Mouse (Mus musculus) brown adipose tissue, adult 24 weeks (tissue): ENCODE results near the gene Mpo. TPM values are rescaled to one million over a fixed set of nuclear protein-coding genes. Genes with fewer than 3 reads are reported as not detected.

Source experiments
- H3K27ac ChIP-seq: fragments of 200-500 bp; replicated peaks from 2 replicates; pipeline ENCODE4 v1.5.1; 2012; ENCODE audit warnings: low read depth, mild to moderate bottlenecking, low read length
- H3K4me1 ChIP-seq: fragments of 200-500 bp; 2 replicates; pipeline ENCODE4 v1.6.1; 2012; ENCODE audit warnings: low read length, mixed read lengths; ENCODE audit not compliant: control insufficient read depth, insufficient read depth, insufficient read length
- H3K4me3 ChIP-seq: fragments of 200-500 bp; 2 replicates; pipeline ENCODE4 v1.5.1; 2012; ENCODE audit warnings: low read depth, mild to moderate bottlenecking, low read length, moderate library complexity; ENCODE audit not compliant: insufficient read depth
- polyA plus RNA-seq: library from polyadenylated mRNA; stranded (reverse); fragments of >200 nt; gene quantifications from 2 replicates; pipeline ENCODE4 v1.2.4, GENCODE M21; 2012; ENCODE audit not compliant: missing spikeins, insufficient read depth, insufficient read length

The Mpo gene
- polyA plus RNA-seq, 1 experiment = not detected

- Histone ChIP-seq H3K4me3 (no peak overlapping the region), H3K27ac (no peak overlapping the region), H3K4me1 (no peaks in the 10 kb centered on the region)
These were observed 18.0 kb downstream of the Mpo start for GRCm38 (mm10) chr11:87811396-87811795.

GRCm38 (mm10) chr11:87814831-87815230, 21.4 kb downstream of the Mpo start:
- no peak overlapping the region for H3K4me3 ChIP-seq
- no peak overlapping the region for H3K27ac ChIP-seq
- H3K4me1 ChIP-seq = no peaks in the 10 kb centered on the region

GRCm38 (mm10) chr11:87816707-87817442, 23.5 kb downstream of the Mpo start:
- H3K4me1 ChIP-seq = no peaks in the 10 kb centered on the region
- H3K4me3 ChIP-seq = peak overlapping the region; percentile 29; the same call in 1 of the 2 replicates
- H3K27ac ChIP-seq = no peak overlapping the region

- no peak overlapping the region for H3K4me3 ChIP-seq
- no peak overlapping the region for H3K27ac ChIP-seq
- no peaks in the 10 kb centered on the region for H3K4me1 ChIP-seq
These were observed 24.0 kb downstream of the Mpo start for GRCm38 (mm10) chr11:87817443-87817773.

- Histone ChIP-seq H3K4me3 (no peak overlapping the region), H3K27ac (no peak overlapping the region), H3K4me1 (no peaks in the 10 kb centered on the region)
These were observed 28.1 kb downstream of the Mpo start for GRCm38 (mm10) chr11:87821502-87821901.

- no peak within 1 kb of the TSS for H3K27ac ChIP-seq
- no peaks in the 10 kb centered on the region for H3K4me1 ChIP-seq
- no peak within 1 kb of the TSS for H3K4me3 ChIP-seq
These were observed 35.0 kb downstream of the Mpo start, which contains the start of gene Lpo for GRCm38 (mm10) chr11:87828239-87828900. Gene Lpo (minus strand): TSS chr11:87828289.

- Histone ChIP-seq H3K4me3 (no peak overlapping the region), H3K27ac (no peak overlapping the region), H3K4me1 (no peaks in the 10 kb centered on the region)
These were observed 47.3 kb downstream of the Mpo start for GRCm38 (mm10) chr11:87840676-87841075.

GRCm38 (mm10) chr11:87841436-87841835, 48.1 kb downstream of the Mpo start:
- no peak overlapping the region for H3K4me3 ChIP-seq
- H3K27ac ChIP-seq = no peak overlapping the region
- no peaks in the 10 kb centered on the region for H3K4me1 ChIP-seq

- Histone ChIP-seq H3K27ac (no peak overlapping the region), H3K4me1 (no peaks in the 10 kb centered on the region), H3K4me3 (no peak overlapping the region)
These were observed 53.7 kb downstream of the Mpo start for GRCm38 (mm10) chr11:87846968-87847600.

- Histone ChIP-seq H3K4me1 (peaks cover 3% of the 10 kb centered on the region; the same call in 1 of the 2 replicates), H3K4me3 (no peak overlapping the region), H3K27ac (no peak overlapping the region)
These were observed 54.5 kb downstream of the Mpo start for GRCm38 (mm10) chr11:87847884-87848283.

GRCm38 (mm10) chr11:87852690-87853596, 59.6 kb downstream of the Mpo start, which contains the start of gene Mks1:
Gene Mks1 (plus strand): TSS chr11:87853215.
- Histone ChIP-seq H3K27ac (no peak within 1 kb of the TSS), H3K4me1 (peaks cover 3% of the 10 kb centered on the region; the same call in 1 of the 2 replicates), H3K4me3 (peak within 1 kb of the TSS; percentile 74)

- H3K27ac ChIP-seq = no peak overlapping the region
- H3K4me1 ChIP-seq = peaks cover 3% of the 10 kb centered on the region; the same call in 1 of the 2 replicates
- peak overlapping the region; percentile 74 for H3K4me3 ChIP-seq
These were observed 60.2 kb downstream of the Mpo start for GRCm38 (mm10) chr11:87853597-87853954.
